ENCODE assay signal across 8 mouse cellular contexts in genomic region chr11:82434091-82434831, GRCm38 (mm10). TPM values are rescaled to one million over a fixed set of nuclear protein-coding genes. Genes with fewer than 3 reads are reported as not detected.
DNase-seq lines count a peak whose midpoint lies in the region; ATAC-seq and TF ChIP-seq lines count a peak whose summit lies in the region.
"Had no signal": no experiment of that assay in that cellular context is flagged by ENCODE, and none has a peak within 500 bp of the region (broad histone marks: within the 10 kb centered on the region; RNA-seq: fewer than 3 reads in every experiment).

No protein-coding gene starts in this region.

- H3K9ac ChIP-seq in forebrain, postnatal 0 days = peak overlapping the region; percentile 60
- H3K9ac ChIP-seq in liver, embryonic 12.5 days = no peak overlapping the region
- H3K9ac ChIP-seq in stomach, postnatal 0 days (ENCODE audit: low read length) = no peak overlapping the region

- peak; percentile 22 for DNase-seq in right cerebral cortex, postnatal 4 days
- DNase-seq in right cerebral cortex, postnatal 25 days = no peak
- DNase-seq in forebrain, postnatal 0 days = peak; percentile 33
- no peak for DNase-seq in stomach, postnatal 0 days (ENCODE audit: low spot score)
- no peak for DNase-seq in urinary bladder, postnatal 36 days (ENCODE audit: low spot score in 2 of 2)

- no peak for ATAC-seq in forebrain, postnatal 0 days
- ATAC-seq in liver, embryonic 12.5 days = no peak
- ATAC-seq in stomach, postnatal 0 days (ENCODE audit: low FRiP score, low TSS enrichment) = no peak
- ATAC-seq in megakaryocyte-erythroid progenitor cell, adult 5-6 weeks (replicated peaks; ENCODE audit: low FRiP score, low TSS enrichment, poor library complexity, severe bottlenecking) = no peak

- H3K36me3 ChIP-seq in forebrain, postnatal 0 days (ENCODE audit: insufficient read depth) = no peaks in the 10 kb centered on the region
- no peaks in the 10 kb centered on the region for H3K36me3 ChIP-seq in liver, embryonic 12.5 days
- no peaks in the 10 kb centered on the region for H3K36me3 ChIP-seq in stomach, postnatal 0 days (ENCODE audit: control insufficient read depth, insufficient read depth, low read length)

- peak overlapping the region; percentile 77 for H3K4me2 ChIP-seq in forebrain, postnatal 0 days (ENCODE audit: low read depth)
- H3K4me2 ChIP-seq in liver, embryonic 12.5 days = peak overlapping the region; percentile 59
- H3K4me2 ChIP-seq in stomach, postnatal 0 days (replicated peaks; ENCODE audit: low read depth) = peak overlapping the region; percentile 40

- no peaks in the 10 kb centered on the region for H3K9me3 ChIP-seq in forebrain, postnatal 0 days (ENCODE audit: low read length)
- no peaks in the 10 kb centered on the region for H3K9me3 ChIP-seq in liver, embryonic 12.5 days (replicated peaks)
- no peaks in the 10 kb centered on the region for H3K9me3 ChIP-seq in stomach, postnatal 0 days (ENCODE audit: control insufficient read depth, low read length)

- no peak overlapping the region for H3K27ac ChIP-seq in forebrain, postnatal 0 days (ENCODE audit: low read depth, low read length)
- no peak overlapping the region for H3K27ac ChIP-seq in liver, embryonic 12.5 days
- H3K27ac ChIP-seq in stomach, postnatal 0 days (replicated peaks) = no peak overlapping the region

- H3K27me3 ChIP-seq in forebrain, postnatal 0 days (ENCODE audit: insufficient read depth, low read length) = peaks cover 29% of the 10 kb centered on the region
- H3K27me3 ChIP-seq in liver, embryonic 12.5 days (replicated peaks) = peaks cover 61% of the 10 kb centered on the region
- H3K27me3 ChIP-seq in stomach, postnatal 0 days (ENCODE audit: control insufficient read depth, insufficient read depth, low read length) = peaks cover 13% of the 10 kb centered on the region; the same call in 1 of the 2 replicates

- peak overlapping the region; percentile 51 for H3K4me3 ChIP-seq in forebrain, postnatal 0 days (ENCODE audit: low read depth, low read length)
- peak overlapping the region; percentile 30 for H3K4me3 ChIP-seq in liver, embryonic 12.5 days
- peak overlapping the region; percentile 25; the same call in 1 of the 2 replicates for H3K4me3 ChIP-seq in stomach, postnatal 0 days (ENCODE audit: low read depth, low read length)
- H3K4me3 ChIP-seq: myocyte had no signal

- TF ChIP-seq EP300 in stomach, postnatal 0 days (optimal IDR thresholded peaks at IDR 0.05) = no peak

- no peaks in the 10 kb centered on the region for H3K4me1 ChIP-seq in forebrain, postnatal 0 days (ENCODE audit: insufficient read depth)
- no peaks in the 10 kb centered on the region for H3K4me1 ChIP-seq in liver, embryonic 12.5 days
- no peaks in the 10 kb centered on the region for H3K4me1 ChIP-seq in stomach, postnatal 0 days (replicated peaks; ENCODE audit: control insufficient read depth, insufficient read depth)

- no peak for TF ChIP-seq CTCF in forebrain, postnatal 0 days (IDR thresholded peaks at IDR 0.05; ENCODE audit: low read depth)
- TF ChIP-seq CTCF in stomach, postnatal 0 days (IDR thresholded peaks at IDR 0.05; ENCODE audit: low read depth) = no peak

- 3% methylated on average over 58 of the region's 62 CpGs for whole genome bisulfite sequencing in forebrain, postnatal 0 days
- 4% methylated on average over 62 of the region's 62 CpGs for WGBS in liver, embryonic 12.5 days (ENCODE audit: insufficient replicate concordance)
- 2% methylated on average over 56 of the region's 62 CpGs for WGBS in stomach, postnatal 0 days

RNA-seq across cellular contexts. Expression of gene Tmem132e, which starts 45.6 kb away (rescaled TPM):
- 14.1 and 18.5 TPM in 2 replicates for total RNA-seq in forebrain, postnatal 0 days (2014; rRNA removed)
- 1.5 and 2.2 TPM in 2 replicates for polyA plus RNA-seq in forebrain, postnatal 0 days (2015; fragmentation: Nextera tagmentation; extraction: Ambion mirVana)
- 0.26 and 0.52 TPM in 2 replicates for polyA plus RNA-seq in liver, embryonic 12.5 days (2016; fragmentation: Nextera tagmentation; extraction: Ambion mirVana)
- 0.17 and 0.21 TPM in 2 replicates for polyA plus RNA-seq in stomach, postnatal 0 days (2015; fragmentation: Nextera tagmentation; extraction: Ambion mirVana)
- total RNA-seq in megakaryocyte-erythroid progenitor cell, adult 5-6 weeks (2014; fragmentation: Nextera tagmentation) = 0.04 TPM in 1 of 2 replicates, not detected in the other
- not detected in 2 replicates for total RNA-seq in megakaryocyte-erythroid progenitor cell, adult 5-6 weeks (2017)
- polyA plus RNA-seq: myocyte had no signal

Comparison
In these comparisons a context has a peak if more than half of its experiments do, and no peak if none do; other contexts are left out.
1. DNase-seq: peak in right cerebral cortex, postnatal 4 days (single experiment) and forebrain, postnatal 0 days (single experiment); none in right cerebral cortex, postnatal 25 days (single experiment), stomach, postnatal 0 days (single experiment) and urinary bladder, postnatal 36 days (0 of 2).
2. Peak in every context shown above with its lines, with median percentiles within 50 percentile points of each other: H3K4me2 ChIP-seq and H3K4me3 ChIP-seq.